In genomic region chr14:60392202-60392601, GRCm38 (mm10) we compare ENCODE assay signal across 23 mouse cellular contexts. TPM values are rescaled to one million over a fixed set of nuclear protein-coding genes. Genes with fewer than 3 reads are reported as not detected.
"Had no signal": no experiment of that assay in that cellular context is flagged by ENCODE, and none has a peak within 500 bp of the region (broad histone marks: within the 10 kb centered on the region; RNA-seq: fewer than 3 reads in every experiment).

No protein-coding gene starts in this region.

- H3K27me3 ChIP-seq: limb, embryonic 13.5 days; liver, embryonic 12.5 days; liver, embryonic 15.5 days; lung, embryonic 15.5 days; midbrain, embryonic 12.5 days; neural tube, embryonic 13.5 days had no signal

- H3K9me3 ChIP-seq: limb, embryonic 10.5 days; limb, embryonic 13.5 days; liver, embryonic 12.5 days; liver, embryonic 15.5 days; lung, embryonic 15.5 days; megakaryocyte, embryonic 14.5 days; midbrain, embryonic 12.5 days; neural tube, embryonic 13.5 days had no signal

- H3K4me2 ChIP-seq: limb, embryonic 13.5 days; liver, embryonic 12.5 days; liver, embryonic 15.5 days; lung, embryonic 15.5 days; midbrain, embryonic 12.5 days; neural tube, embryonic 13.5 days had no signal

- H3K27ac ChIP-seq: kidney, postnatal 0 days; layer of hippocampus, adult 2 months; limb, embryonic 10.5 days; limb, embryonic 13.5 days; liver, embryonic 12.5 days; liver, embryonic 15.5 days; lung, embryonic 15.5 days; neural tube, embryonic 13.5 days had no signal

- H3K36me3 ChIP-seq: limb, embryonic 10.5 days; limb, embryonic 13.5 days; liver, embryonic 12.5 days; liver, embryonic 15.5 days; lung, embryonic 15.5 days; midbrain, embryonic 12.5 days; neural tube, embryonic 13.5 days had no signal

- H3K4me3 ChIP-seq: layer of hippocampus, adult 2 months; limb, embryonic 10.5 days; limb, embryonic 13.5 days; liver, embryonic 12.5 days; liver, embryonic 15.5 days; lung, embryonic 15.5 days; megakaryocyte, embryonic 14.5 days; midbrain, embryonic 12.5 days; myocyte; neural tube, embryonic 13.5 days had no signal

- H3K9ac ChIP-seq: limb, embryonic 13.5 days; liver, embryonic 12.5 days; liver, embryonic 15.5 days; lung, embryonic 15.5 days; midbrain, embryonic 12.5 days; neural tube, embryonic 13.5 days had no signal

- DNase-seq: kidney, adult 2 months; kidney, postnatal 25 days; layer of hippocampus, adult 9-11 months; liver; lung, adult 18-20 months; lung, postnatal 10 days; lung, postnatal 36 days; retina, postnatal 1 day; thymus, adult 18-20 months; thymus, postnatal 36 days had no signal

- H3K4me1 ChIP-seq: limb, embryonic 10.5 days; liver, embryonic 12.5 days; liver, embryonic 15.5 days; lung, embryonic 15.5 days; megakaryocyte, embryonic 14.5 days had no signal

- ATAC-seq: liver, embryonic 12.5 days had no signal

RNA-seq across cellular contexts. Expression of gene Amer2, which starts 19.1 kb away (rescaled TPM):
- total RNA-seq: monocyte, adult 5-6 weeks had no signal
- polyA plus RNA-seq: myocyte; small intestine, adult 2 months had no signal
